15 mouse cellular contexts compared by ENCODE assay signal in genomic region chr8:120452111-120452510, GRCm38 (mm10).
"Had no signal": no experiment of that assay in that cellular context is flagged by ENCODE, and none has a peak within 500 bp of the region (broad histone marks: within the 10 kb centered on the region; RNA-seq: fewer than 3 reads in every experiment).

No protein-coding gene starts in this region.

- H3K4me3 ChIP-seq: neural tube, embryonic 15.5 days; stomach, embryonic 15.5 days had no signal

- DNase-seq: retina, postnatal 1 day; right cerebral cortex, adult 18-20 months; right cerebral cortex, postnatal 14 days; right cerebral cortex, postnatal 25 days; right cerebral cortex, postnatal 4 days; spleen, adult 18-20 months; thymus, adult 18-20 months; thymus, adult 2 months; thymus, postnatal 14 days; thymus, postnatal 25 days; thymus, postnatal 36 days; thymus, postnatal 4 days had no signal

- H3K4me2 ChIP-seq: neural tube, embryonic 15.5 days; stomach, embryonic 15.5 days had no signal

- H3K9me3 ChIP-seq: neural tube, embryonic 15.5 days; stomach, embryonic 15.5 days had no signal

- H3K27ac ChIP-seq: neural tube, embryonic 15.5 days; stomach, embryonic 15.5 days; stomach, postnatal 0 days had no signal

- H3K36me3 ChIP-seq: neural tube, embryonic 15.5 days; stomach, embryonic 15.5 days had no signal

- H3K9ac ChIP-seq: neural tube, embryonic 15.5 days; stomach, embryonic 15.5 days had no signal

- H3K27me3 ChIP-seq: neural tube, embryonic 15.5 days; stomach, embryonic 15.5 days had no signal
